Mouse (Mus musculus): Measurements from ENCODE around the gene Sox5. TPM values are rescaled to one million over a fixed set of nuclear protein-coding genes. Genes with fewer than 3 reads are reported as not detected.

Gene Sox5
- total RNA-seq, 2 experiments from 2014 or later, result 1.9 to 2.5 TPM

DNA sequence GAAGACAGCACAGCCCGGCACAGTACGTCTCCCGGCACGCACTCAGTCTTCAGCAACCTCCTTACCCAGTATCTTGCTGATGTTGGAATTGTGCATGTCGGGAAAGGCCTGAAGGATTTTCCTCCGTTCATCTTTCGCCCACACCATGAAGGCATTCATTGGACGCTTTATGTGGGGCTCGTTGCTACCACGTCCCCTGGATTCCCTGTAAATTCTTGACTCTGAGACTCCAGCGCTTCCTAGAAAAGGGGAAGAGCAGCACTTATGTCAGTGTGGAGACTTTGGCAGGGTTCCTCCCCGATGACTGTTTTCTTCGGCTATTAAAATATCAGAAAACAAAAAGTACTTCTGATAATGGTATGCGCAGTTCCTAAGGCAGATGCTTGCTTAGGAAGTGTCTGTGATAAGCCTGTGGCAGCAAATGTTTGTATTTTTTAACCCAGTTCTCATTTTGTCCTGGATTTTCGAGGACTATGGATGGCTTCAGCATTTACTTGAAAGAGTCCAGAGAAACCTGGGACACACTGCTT lies 940.6 kb downstream of the Sox5 start:
- no peak for DNase-seq

DNA sequence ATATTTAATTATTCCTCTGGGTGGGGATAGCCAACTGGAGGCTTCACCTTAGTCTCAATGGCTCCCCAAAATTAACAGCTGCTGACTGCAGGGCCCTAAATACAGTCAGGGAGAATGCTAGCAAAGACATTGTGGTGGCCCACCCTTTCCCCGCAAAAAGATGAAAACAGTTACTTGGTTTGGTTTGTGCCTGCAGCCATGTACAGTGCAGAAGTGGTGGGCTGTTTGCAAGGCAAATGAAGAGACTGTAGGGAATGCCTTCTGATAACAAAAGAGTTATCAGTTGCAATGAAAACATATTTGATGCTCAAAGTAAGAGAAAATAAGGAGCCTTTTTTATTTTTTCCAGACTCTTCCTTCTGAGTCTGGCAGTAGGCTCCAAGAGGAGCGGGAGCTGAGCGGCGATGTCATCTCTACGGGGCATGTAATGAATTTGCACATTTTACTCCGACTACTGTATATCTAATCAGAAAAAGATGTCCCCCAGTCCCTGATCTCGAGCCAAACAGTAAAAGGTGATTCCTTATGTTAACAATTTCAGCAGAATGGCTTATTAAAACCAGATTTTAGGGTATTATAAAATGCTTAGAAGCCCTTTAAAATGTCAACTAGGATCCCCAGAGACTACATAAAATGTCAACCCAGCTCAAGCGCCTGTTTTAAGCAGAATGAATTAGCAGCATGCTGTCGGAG lies 943.2 kb downstream of the Sox5 start:
- no peak for DNase-seq

- no peak for DNase-seq
Observed at GRCm38 (mm10) chr6:143835331-143835730, 946.4 kb downstream of the Sox5 start.

DNA sequence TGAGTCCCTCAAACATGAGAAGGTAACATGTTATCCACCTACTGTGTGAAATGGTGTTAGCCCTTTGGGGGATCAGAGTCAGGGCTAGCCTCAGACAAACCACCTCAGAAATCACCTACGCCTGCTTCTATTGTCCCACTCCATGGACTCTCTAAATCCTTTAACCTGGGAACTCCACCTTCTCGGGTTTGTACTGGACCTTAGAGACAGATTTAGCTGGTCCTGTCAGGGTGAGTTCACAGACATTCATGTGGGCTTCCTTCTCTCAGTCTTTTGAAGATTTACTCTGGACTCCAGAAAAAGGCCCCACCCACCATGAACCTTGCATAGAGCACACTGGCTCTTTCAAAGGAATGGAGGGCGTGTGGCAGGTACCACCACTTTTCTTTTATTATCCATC lies 947.8 kb downstream of the Sox5 start:
- no peak for DNase-seq

DNA sequence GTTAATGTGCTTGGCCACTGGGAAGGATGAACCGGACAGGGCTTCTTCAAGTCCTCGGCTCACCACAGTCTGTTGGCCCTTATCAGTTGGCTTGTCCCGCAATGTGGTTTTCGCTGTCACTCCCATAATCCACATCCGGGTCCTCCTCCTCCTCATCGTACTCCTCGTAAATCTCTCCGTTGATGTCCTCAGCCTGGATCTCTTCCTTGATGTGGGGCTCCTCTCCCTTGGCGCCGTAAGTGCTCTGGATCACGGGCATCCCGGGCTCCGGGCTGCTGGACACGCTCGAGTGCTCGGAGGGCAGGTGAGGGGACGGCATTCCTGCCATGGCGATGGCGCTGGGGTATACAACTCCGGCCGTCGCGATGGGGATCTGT lies 948.6 kb downstream of the Sox5 start:
- no peak for DNase-seq

GRCm38 (mm10) chr6:143832483-143833181 lies 949.1 kb downstream of the Sox5 start:
- no peak for DNase-seq

DNA sequence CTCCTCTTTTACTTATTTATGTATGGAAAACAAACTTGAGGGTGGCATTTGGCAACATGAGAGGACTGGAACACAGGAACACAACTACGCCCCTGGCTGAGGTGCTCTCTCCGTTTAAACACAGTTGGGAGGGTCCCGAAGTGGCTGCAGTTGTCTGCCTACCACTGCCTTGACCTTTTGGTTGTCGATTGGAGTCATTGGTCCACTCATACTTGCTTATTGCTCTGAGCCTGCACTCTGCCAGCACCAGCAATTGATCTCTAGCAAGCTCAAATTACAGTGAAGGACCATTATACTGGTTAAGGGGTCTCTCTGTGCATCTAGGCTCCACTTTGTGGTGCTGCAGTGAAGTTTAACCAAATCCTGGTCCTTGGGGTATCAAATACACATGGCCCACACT lies 950.5 kb downstream of the Sox5 start:
- no peak for DNase-seq

GRCm38 (mm10) chr6:143830131-143830530 lies 951.6 kb downstream of the Sox5 start:
- DNase-seq, result no peak

DNA sequence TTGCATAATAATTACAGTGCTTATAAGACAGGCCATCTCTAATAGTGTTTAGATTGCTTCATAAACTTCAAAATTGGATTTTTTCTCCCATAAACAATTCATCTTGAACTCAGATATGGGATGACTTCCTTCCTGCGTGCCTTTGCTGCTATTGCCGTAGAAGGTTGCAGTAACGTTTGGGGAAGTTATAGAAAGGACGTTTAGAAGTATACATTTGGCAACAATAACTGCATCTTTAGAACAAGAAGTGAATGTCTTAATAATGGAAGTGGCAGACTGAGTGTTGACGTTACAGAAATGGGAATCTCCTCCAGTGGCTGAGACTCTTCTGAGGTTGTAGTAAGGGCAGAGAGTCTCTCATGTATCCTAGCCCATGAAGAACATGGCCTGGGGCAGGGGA lies 955.0 kb downstream of the Sox5 start:
- no peak for DNase-seq

DNA sequence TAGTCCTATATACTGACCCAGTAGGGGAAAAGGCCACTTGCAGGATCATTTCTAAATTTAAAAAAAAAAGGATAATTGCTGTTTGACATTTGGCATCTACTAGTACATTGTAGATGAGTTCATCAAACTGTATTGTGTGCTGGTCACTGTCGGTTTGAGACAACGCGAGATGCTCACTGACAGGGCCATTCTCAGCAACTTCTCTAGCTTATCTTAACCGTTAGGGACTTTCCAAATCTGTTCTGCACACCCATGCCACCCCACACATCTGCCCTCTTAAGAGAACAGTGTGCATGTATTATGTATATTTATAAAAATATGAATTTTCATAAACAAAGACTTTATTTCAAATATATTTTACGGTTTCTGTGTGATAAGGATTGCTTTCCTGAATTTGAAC lies 955.8 kb downstream of the Sox5 start:
- DNase-seq, result no peak

- no peak for DNase-seq
Observed at GRCm38 (mm10) chr6:143825086-143825485, 956.7 kb downstream of the Sox5 start.

DNA sequence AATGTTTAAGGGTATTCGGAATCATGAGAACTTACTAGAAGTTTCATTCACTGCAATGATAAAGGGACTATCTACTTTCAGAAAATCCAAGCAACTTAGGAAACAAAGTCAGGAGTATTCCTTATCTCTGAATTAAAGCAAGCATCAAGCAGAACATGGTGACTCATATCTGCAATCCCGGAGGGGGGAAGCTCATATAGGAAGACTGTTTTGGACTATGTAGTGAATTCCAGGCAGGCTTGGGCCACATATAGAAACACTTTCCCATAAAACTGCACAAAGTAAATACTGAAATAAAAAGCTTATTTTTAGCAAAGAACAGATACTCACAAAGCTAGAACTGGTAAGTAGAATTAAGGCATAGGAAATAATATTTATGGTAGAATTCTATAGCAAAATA lies 993.3 kb downstream of the Sox5 start:
- no peak for DNase-seq

GRCm38 (mm10) chr6:143787360-143787759 lies 994.4 kb downstream of the Sox5 start:
- DNase-seq, result no peak

DNA sequence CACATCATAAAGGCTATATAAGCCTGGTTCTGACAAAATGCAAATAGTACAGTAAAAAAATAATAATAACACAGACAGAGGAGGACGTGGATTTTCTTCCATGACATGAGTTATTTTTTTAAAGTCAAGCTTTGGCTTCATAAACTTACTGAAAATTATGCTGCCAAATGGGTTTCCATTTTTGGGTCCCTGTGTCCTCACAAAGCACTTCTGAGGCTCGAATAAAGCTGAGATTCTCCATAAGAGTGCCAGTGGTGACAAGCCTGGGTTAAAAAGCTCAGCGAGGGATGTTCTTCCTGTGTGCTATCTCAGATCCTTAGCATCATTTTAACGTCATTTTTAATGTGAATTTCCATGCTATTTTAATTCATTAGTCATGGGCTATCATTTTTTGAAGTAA lies 996.1 kb downstream of the Sox5 start:
- no peak for DNase-seq

Data from gastrocnemius, postnatal 10 days (tissue).